Mouse (Mus musculus) spleen, adult 2 months (tissue): ENCODE data around the gene Acadvl.

Experiments used
- CTCF ChIP-seq: fragments of 200-500 bp; IDR thresholded peaks from 2 replicates; pipeline ENCODE4 v1.5.1; 2011; ENCODE audit warnings: mild to moderate bottlenecking, inconsistent platforms; ENCODE audit not compliant: insufficient read depth, insufficient read length, insufficient replicate concordance; ENCODE audit errors: extremely low read depth
- POLR2A ChIP-seq: fragments of 200-500 bp; IDR thresholded peaks from 2 replicates; pipeline ENCODE4 v1.6.1; 2011; ENCODE audit warnings: low read depth, low read length, inconsistent platforms

DNA sequence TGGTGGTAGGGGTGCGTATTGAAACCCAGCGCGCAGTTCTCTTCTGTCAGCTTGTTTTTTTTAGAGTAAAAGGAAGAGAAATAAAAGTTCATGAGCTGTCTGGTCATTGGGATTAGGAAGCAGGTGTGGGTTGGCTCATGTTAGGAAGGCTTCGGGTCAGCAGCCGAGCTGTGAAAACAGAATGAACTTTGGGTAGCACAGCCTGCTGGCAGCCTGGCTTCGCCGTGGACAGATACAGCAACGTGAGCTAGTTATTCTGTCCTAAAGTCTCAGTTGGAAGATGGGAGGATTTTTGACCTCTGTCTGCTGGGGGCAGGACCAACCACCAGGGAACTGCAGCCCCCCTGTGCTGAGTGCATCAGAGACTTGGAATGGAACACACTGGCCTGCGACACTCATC is 42.6 kb upstream of the Acadvl start:
- TF ChIP-seq CTCF (no peak), POLR2A (no peak)
